In the genomic region with DNA sequence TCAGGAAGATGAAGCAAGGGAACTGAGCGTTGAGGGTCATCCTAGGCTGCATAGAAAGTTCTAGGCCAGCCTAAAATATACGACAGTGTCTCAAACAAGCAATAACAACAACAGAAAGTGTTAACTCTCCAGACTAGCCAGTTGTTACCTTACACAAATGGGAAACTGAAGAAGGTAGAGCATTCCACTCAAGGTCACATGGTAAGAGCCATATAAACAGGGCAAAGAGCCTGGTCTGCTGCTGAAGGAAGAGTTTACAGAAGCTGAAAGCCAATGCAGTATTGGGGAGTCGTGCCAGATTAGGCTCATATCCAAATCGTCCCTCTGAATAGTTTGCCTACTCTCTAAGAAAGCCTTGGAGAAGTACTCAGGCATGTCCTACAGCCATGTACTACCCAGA, we compare ENCODE assay signal across 25 mouse cellular contexts. TPM values are rescaled to one million over a fixed set of nuclear protein-coding genes. Genes with fewer than 3 reads are reported as not detected.
DNase-seq lines count a peak whose midpoint lies in the region; ATAC-seq and TF ChIP-seq lines count a peak whose summit lies in the region.
"Had no signal": no experiment of that assay in that cellular context is flagged by ENCODE, and none has a peak within 500 bp of the region (broad histone marks: within the 10 kb centered on the region; RNA-seq: fewer than 3 reads in every experiment).

No protein-coding gene starts in this region.

- H3K27me3 ChIP-seq in intestine, embryonic 14.5 days (replicated peaks; ENCODE audit: control insufficient read depth, insufficient read depth, low read length): no peaks in the 10 kb centered on the region
- H3K27me3 ChIP-seq in intestine, postnatal 0 days (replicated peaks; ENCODE audit: control insufficient read depth, insufficient read depth, low read length): no peaks in the 10 kb centered on the region
- H3K27me3 ChIP-seq in kidney, embryonic 16.5 days (ENCODE audit: insufficient read depth, low read length): no peaks in the 10 kb centered on the region
- no peaks in the 10 kb centered on the region for H3K27me3 ChIP-seq in intestine, embryonic 15.5 days (replicated peaks)
- no peaks in the 10 kb centered on the region for H3K27me3 ChIP-seq in intestine, embryonic 16.5 days (replicated peaks; ENCODE audit: control insufficient read depth, insufficient read depth, low read length)
- H3K27me3 ChIP-seq: forebrain, embryonic 12.5 days had no signal

- no peaks in the 10 kb centered on the region for H3K36me3 ChIP-seq in intestine, embryonic 14.5 days (ENCODE audit: control insufficient read depth, insufficient read depth, low read length)
- no peaks in the 10 kb centered on the region for H3K36me3 ChIP-seq in intestine, postnatal 0 days (ENCODE audit: control insufficient read depth, insufficient read depth)
- H3K36me3 ChIP-seq in kidney, embryonic 16.5 days (ENCODE audit: insufficient read depth, low read length): no peaks in the 10 kb centered on the region
- no peaks in the 10 kb centered on the region for H3K36me3 ChIP-seq in intestine, embryonic 15.5 days
- H3K36me3 ChIP-seq in intestine, embryonic 16.5 days (ENCODE audit: control insufficient read depth, insufficient read depth, low read length): no peaks in the 10 kb centered on the region
- H3K36me3 ChIP-seq: embryonic facial prominence, embryonic 13.5 days; embryonic facial prominence, embryonic 15.5 days; forebrain, embryonic 10.5 days; forebrain, embryonic 12.5 days had no signal

- no peak for TF ChIP-seq CTCF in intestine, postnatal 0 days (IDR thresholded peaks at IDR 0.05; ENCODE audit: low read depth)

- intact Hi-C loops in left cerebral cortex, postnatal 4 days (cut with DNase I): loop anchor here (5.0 to 10.0 kb wide), 2 partner anchors 55 to 288 kb away; no protein-coding TSS in a partner anchor

- H3K9me3 ChIP-seq in intestine, embryonic 14.5 days (ENCODE audit: control insufficient read depth, low read length): no peaks in the 10 kb centered on the region
- no peaks in the 10 kb centered on the region for H3K9me3 ChIP-seq in intestine, postnatal 0 days (ENCODE audit: control insufficient read depth)
- H3K9me3 ChIP-seq in kidney, embryonic 16.5 days (ENCODE audit: low read length): no peaks in the 10 kb centered on the region
- no peaks in the 10 kb centered on the region for H3K9me3 ChIP-seq in intestine, embryonic 15.5 days
- H3K9me3 ChIP-seq in intestine, embryonic 16.5 days (ENCODE audit: control insufficient read depth, low read length): no peaks in the 10 kb centered on the region
- H3K9me3 ChIP-seq: embryonic facial prominence, embryonic 13.5 days; embryonic facial prominence, embryonic 15.5 days; forebrain, embryonic 10.5 days; forebrain, embryonic 12.5 days had no signal

- H3K4me1 ChIP-seq in intestine, embryonic 14.5 days (replicated peaks; ENCODE audit: control insufficient read depth, insufficient read depth, low read length): no peaks in the 10 kb centered on the region
- H3K4me1 ChIP-seq in intestine, postnatal 0 days (replicated peaks; ENCODE audit: control insufficient read depth, insufficient read depth, low read length): peaks cover 3% of the 10 kb centered on the region; the same call in 1 of the 2 replicates
- 0 out of 2 replicates have a peak, but pooled peaks cover 3% of the 10 kb centered on the region for H3K4me1 ChIP-seq in kidney, embryonic 16.5 days (ENCODE audit: insufficient read depth, low read length)
- H3K4me1 ChIP-seq in intestine, embryonic 15.5 days (replicated peaks): 0 out of 2 replicates have a peak, but pooled peaks cover 3% of the 10 kb centered on the region
- H3K4me1 ChIP-seq in intestine, embryonic 16.5 days (ENCODE audit: control insufficient read depth, insufficient read depth, low read length): peaks cover 6% of the 10 kb centered on the region; the same call in 1 of the 2 replicates
- H3K4me1 ChIP-seq: forebrain, embryonic 12.5 days had no signal

- H3K4me3 ChIP-seq in intestine, embryonic 14.5 days (ENCODE audit: low read depth, low read length): no peak overlapping the region
- no peak overlapping the region for H3K4me3 ChIP-seq in intestine, postnatal 0 days (ENCODE audit: low read depth, low read length)
- H3K4me3 ChIP-seq in kidney, embryonic 16.5 days (ENCODE audit: low read length): no peak overlapping the region
- no peak overlapping the region for H3K4me3 ChIP-seq in intestine, embryonic 15.5 days (replicated peaks)
- no peak overlapping the region for H3K4me3 ChIP-seq in intestine, embryonic 16.5 days (ENCODE audit: low read length)
- H3K4me3 ChIP-seq: embryonic facial prominence, embryonic 13.5 days; embryonic facial prominence, embryonic 15.5 days; erythroblast, embryonic 14.5 days; forebrain, embryonic 10.5 days; forebrain, embryonic 12.5 days had no signal

- no peak for ATAC-seq in intestine, embryonic 14.5 days (replicated peaks; ENCODE audit: low FRiP score, low TSS enrichment, low read depth)
- ATAC-seq in intestine, postnatal 0 days: no peak
- ATAC-seq in kidney, embryonic 16.5 days (ENCODE audit: low FRiP score, low TSS enrichment): no peak
- peak; percentile 60 for ATAC-seq in intestine, embryonic 15.5 days
- peak; percentile 57 for ATAC-seq in intestine, embryonic 16.5 days
- ATAC-seq: forebrain, embryonic 14.5 days had no signal

- DNase-seq in intestine, embryonic 14.5 days (ENCODE audit: low spot score): peak; percentile 39
- DNase-seq in kidney, adult 9 months: no peak
- no peak for DNase-seq in left cerebral cortex, postnatal 4 days
- DNase-seq: adrenal gland, adult 2 months; adrenal gland, postnatal 10 days; adrenal gland, postnatal 25 days; cerebellum, adult 11 months; cerebellum, adult 18-20 months; cerebellum, adult 8-10 months; cerebellum, adult 9-11 months; cerebellum, postnatal 14 days; cerebellum, postnatal 36 days; embryo, embryonic 11 days had no signal

- no peak overlapping the region for H3K9ac ChIP-seq in intestine, embryonic 14.5 days (ENCODE audit: low read length)
- H3K9ac ChIP-seq in intestine, postnatal 0 days (ENCODE audit: low read depth, low read length): no peak overlapping the region
- no peak overlapping the region for H3K9ac ChIP-seq in kidney, embryonic 16.5 days (replicated peaks; ENCODE audit: low read length)
- no peak overlapping the region for H3K9ac ChIP-seq in intestine, embryonic 15.5 days
- no peak overlapping the region for H3K9ac ChIP-seq in intestine, embryonic 16.5 days (ENCODE audit: low read depth, low read length)
- H3K9ac ChIP-seq: embryonic facial prominence, embryonic 13.5 days; embryonic facial prominence, embryonic 15.5 days; forebrain, embryonic 12.5 days had no signal

- 67% methylated on average over 4 of the region's 4 CpGs for WGBS in intestine, embryonic 14.5 days
- 52% methylated on average over 4 of the region's 4 CpGs for WGBS in intestine, postnatal 0 days
- WGBS in kidney, embryonic 16.5 days: 71% methylated on average over 4 of the region's 4 CpGs
- 51% methylated on average over 4 of the region's 4 CpGs for WGBS in intestine, embryonic 15.5 days
- WGBS in intestine, embryonic 16.5 days: 60% methylated on average over 4 of the region's 4 CpGs

- no peak overlapping the region for H3K4me2 ChIP-seq in intestine, embryonic 14.5 days (ENCODE audit: low read length)
- H3K4me2 ChIP-seq in intestine, postnatal 0 days (replicated peaks; ENCODE audit: low read depth): no peak overlapping the region
- no peak overlapping the region for H3K4me2 ChIP-seq in kidney, embryonic 16.5 days (replicated peaks; ENCODE audit: low read depth, low read length)
- no peak overlapping the region for H3K4me2 ChIP-seq in intestine, embryonic 15.5 days (replicated peaks)
- H3K4me2 ChIP-seq in intestine, embryonic 16.5 days (ENCODE audit: low read depth, low read length): no peak overlapping the region
- H3K4me2 ChIP-seq: embryonic facial prominence, embryonic 13.5 days; embryonic facial prominence, embryonic 15.5 days; forebrain, embryonic 12.5 days had no signal

- no peak overlapping the region for H3K27ac ChIP-seq in intestine, embryonic 14.5 days (ENCODE audit: low read depth)
- no peak overlapping the region for H3K27ac ChIP-seq in intestine, postnatal 0 days (ENCODE audit: low read depth, low read length)
- peak overlapping the region; percentile 38; the same call in 1 of the 2 replicates for H3K27ac ChIP-seq in kidney, embryonic 16.5 days (ENCODE audit: low read length)
- H3K27ac ChIP-seq in intestine, embryonic 15.5 days: no peak overlapping the region
- no peak overlapping the region for H3K27ac ChIP-seq in intestine, embryonic 16.5 days (ENCODE audit: low read length)
- H3K27ac ChIP-seq: embryonic facial prominence, embryonic 13.5 days; embryonic facial prominence, embryonic 15.5 days; forebrain, embryonic 10.5 days; forebrain, embryonic 12.5 days had no signal

RNA-seq across cellular contexts. Expression of a gene that starts 59.6 kb away (rescaled TPM):
- polyA plus RNA-seq in intestine, embryonic 14.5 days (2014; fragmentation: Nextera tagmentation; extraction: Ambion mirVana): 0.52 and 0.72 TPM in 2 replicates
- 0.20 and 0.27 TPM in 2 replicates for polyA plus RNA-seq in intestine, postnatal 0 days (2015; fragmentation: Nextera tagmentation; extraction: Ambion mirVana)
- 5.7 and 6.1 TPM in 2 replicates for polyA plus RNA-seq in kidney, embryonic 16.5 days (2015; fragmentation: Nextera tagmentation; extraction: Ambion mirVana)
- polyA plus RNA-seq in intestine, embryonic 15.5 days (2015; fragmentation: Nextera tagmentation; extraction: Ambion mirVana): 0.53 and 0.61 TPM in 2 replicates
- polyA plus RNA-seq in intestine, embryonic 16.5 days (2015; fragmentation: Nextera tagmentation; extraction: Ambion mirVana): 0.37 and 0.40 TPM in 2 replicates
- total RNA-seq in left cerebral cortex, postnatal 4 days (2021): 1 to 10 TPM; 2.2 to 2.7 TPM
- total RNA-seq: common myeloid progenitor, adult 5-6 weeks; MEL had no signal
- polyA plus RNA-seq: erythroblast, embryonic 14.5 days had no signal

Comparison
In these comparisons a context has a peak if more than half of its experiments do, and no peak if none do; other contexts are left out.
1. ATAC-seq: peak in intestine, embryonic 15.5 days (single experiment) and intestine, embryonic 16.5 days (single experiment); none in intestine, embryonic 14.5 days (single experiment), intestine, postnatal 0 days (single experiment) and kidney, embryonic 16.5 days (single experiment).